Mouse (Mus musculus) hindbrain, embryonic 13.5 days (tissue): ENCODE measurements around the gene Gm2237. TPM values are rescaled to one million over a fixed set of nuclear protein-coding genes. Genes with fewer than 3 reads are reported as not detected.
A peak's percentile ranks its signal among the peaks of the same experiment; 100 is the strongest.
"Not testable (repeated sequence)": the region's sequence is repeated elsewhere in the genome, so short reads cannot be mapped to it uniquely, and the experiment has no call there.

ENCODE experiments used
- ATAC-seq: fragments of 200-750 bp; cut with Nextera tagmentation; 2 replicates; pipeline ENCODE4 v1.8.0; 2017; ENCODE audit warnings: moderate TSS enrichment; ENCODE audit not compliant: low FRiP score
- H3K27ac ChIP-seq: fragments of 300-500 bp; sonication (generic); 2 replicates; pipeline ENCODE4 v1.5.1; 2015; ENCODE audit warnings: inconsistent platforms, mild to moderate bottlenecking, moderate library complexity
- H3K27me3 ChIP-seq: fragments of 300-500 bp; sonication (generic); 2 replicates; pipeline ENCODE4 v1.6.1; 2015; ENCODE audit warnings: mild to moderate bottlenecking, inconsistent platforms
- H3K36me3 ChIP-seq: fragments of 300-500 bp; sonication (generic); 2 replicates; pipeline ENCODE4 v1.6.1; 2015; ENCODE audit warnings: mild to moderate bottlenecking, inconsistent platforms
- H3K4me1 ChIP-seq: fragments of 300-500 bp; sonication (generic); replicated peaks from 2 replicates; pipeline ENCODE4 v1.6.1; 2015; ENCODE audit warnings: inconsistent platforms
- H3K4me2 ChIP-seq: fragments of 300-500 bp; sonication (generic); 2 replicates; pipeline ENCODE4 v1.6.1; 2015; ENCODE audit warnings: inconsistent platforms, mild to moderate bottlenecking, moderate library complexity
- H3K4me3 ChIP-seq: fragments of 300-500 bp; sonication (generic); 2 replicates; pipeline ENCODE4 v1.5.1; 2015; ENCODE audit warnings: mild to moderate bottlenecking, inconsistent platforms
- H3K9ac ChIP-seq: fragments of 300-500 bp; sonication (generic); 2 replicates; pipeline ENCODE4 v1.6.1; 2015; ENCODE audit warnings: mild to moderate bottlenecking, inconsistent platforms
- H3K9me3 ChIP-seq: fragments of 300-500 bp; sonication (generic); 2 replicates; pipeline ENCODE4 v1.6.1; 2016; ENCODE audit warnings: inconsistent platforms
- WGBS: fragments of 180-500 bp; shearing (Covaris S2); methylation state at CpG from one replicate; pipeline ENCODE4 v1.1.7; 2015; 5-methylcytosine and 5-hydroxymethylcytosine counted together
- polyA plus RNA-seq: library from polyadenylated mRNA; unstranded; fragments of >200 nt; fragmentation: Nextera tagmentation; extraction: Ambion mirVana; gene quantifications from 2 replicates; pipeline ENCODE4 v1.2.1, GENCODE M21; 2015

Gene Gm2237
- 5.4 TPM in 2 replicates for polyA plus RNA-seq

GRCm38 (mm10) chr14:19584804-19585667 is at the start of gene Gm2237:
Gm2237 (minus strand) TSS chr14:19585135.
- not testable (repeated sequence) for H3K4me1 ChIP-seq, H3K9me3 ChIP-seq, H3K36me3 ChIP-seq, H3K27me3 ChIP-seq, ATAC-seq
- peak within 1 kb of the TSS; percentile 69 for H3K9ac ChIP-seq
- peak within 1 kb of the TSS; percentile 70; the same call in 1 of the 2 replicates for H3K27ac ChIP-seq
- peak within 1 kb of the TSS; percentile 58 for H3K4me2 ChIP-seq
- peak within 1 kb of the TSS; percentile 46 for H3K4me3 ChIP-seq
- under 1% methylated on average over 31 of the region's 62 CpGs for WGBS

GRCm38 (mm10) chr14:19602481-19602880 is 17.5 kb upstream of the Gm2237 start, which contains the start of gene Gm5458:
Gm5458 (minus strand) TSS chr14:19602581.
- not testable (repeated sequence) for H3K27ac ChIP-seq, H3K27me3 ChIP-seq, H3K4me1 ChIP-seq, ATAC-seq, H3K9me3 ChIP-seq, H3K4me2 ChIP-seq, H3K9ac ChIP-seq, H3K4me3 ChIP-seq, H3K36me3 ChIP-seq
- 68% methylated on average over 1 of the region's 2 CpGs for WGBS

- 85% methylated on average over 1 of the region's 3 CpGs for WGBS
- not testable (repeated sequence) for H3K9me3 ChIP-seq
Observed at GRCm38 (mm10) chr14:19549863-19550262, 35.1 kb downstream of the Gm2237 start, which contains the start of gene Gm2244. Gm2244 (minus strand) TSS chr14:19549963.

More at GRCm38 (mm10) chr14:19549863-19550262, 35.1 kb downstream of the Gm2237 start, which contains the start of gene Gm2244:
- H3K4me2 ChIP-seq, H3K36me3 ChIP-seq, H3K27ac ChIP-seq, H3K4me1 ChIP-seq, H3K27me3 ChIP-seq, ATAC-seq, H3K4me3 ChIP-seq, H3K9ac ChIP-seq: not testable (repeated sequence)

Other genes starting within 250 kb of the Gm2237 start
- 1.8 and 2.3 TPM in 2 replicates for gene Gm21738, start 166.2 kb downstream of the Gm2237 start, polyA plus RNA-seq
- gene Gm2244, start 35.2 kb downstream of the Gm2237 start, polyA plus RNA-seq: 0.40 and 0.52 TPM in 2 replicates
- gene Gm5458, start 17.4 kb upstream of the Gm2237 start, polyA plus RNA-seq: not detected in 2 replicates
- gene Nid2, start 166.1 kb upstream of the Gm2237 start, polyA plus RNA-seq: 46.6 and 47.4 TPM in 2 replicates
- 202 and 207 TPM in 2 replicates for gene Rtraf, start 238.7 kb upstream of the Gm2237 start, polyA plus RNA-seq